Mouse (Mus musculus) lung, embryonic 14.5 days (tissue): ENCODE data around the gene Cx3cr1. TPM values are rescaled to one million over a fixed set of nuclear protein-coding genes. Genes with fewer than 3 reads are reported as not detected.

Experiments
- ATAC-seq: fragments of 200-750 bp; cut with Nextera tagmentation; 2 replicates; pipeline ENCODE4 v1.8.0; 2017; ENCODE audit warnings: mild to moderate bottlenecking, moderate TSS enrichment, moderate library complexity; ENCODE audit not compliant: insufficient read depth
- DNase-seq: peaks from one replicate; pipeline ENCODE4 v3.0.0-alpha.2; 2015
- H3K27ac ChIP-seq: fragments of 300-500 bp; sonication (generic); 2 replicates; pipeline ENCODE4 v1.5.1; 2014; ENCODE audit warnings: low read depth, mild to moderate bottlenecking, moderate library complexity
- H3K27me3 ChIP-seq: fragments of 300-500 bp; sonication (generic); 2 replicates; pipeline ENCODE4 v1.6.1; 2014; ENCODE audit warnings: low read length, control low read depth; ENCODE audit not compliant: insufficient read depth
- H3K36me3 ChIP-seq: fragments of 300-500 bp; sonication (generic); 2 replicates; pipeline ENCODE4 v1.6.1; 2014; ENCODE audit warnings: control low read depth; ENCODE audit not compliant: insufficient read depth
- H3K4me1 ChIP-seq: fragments of 300-500 bp; sonication (generic); 2 replicates; pipeline ENCODE4 v1.6.1; 2014; ENCODE audit warnings: antibody characterized with exemption, control low read depth; ENCODE audit not compliant: insufficient read depth
- H3K4me2 ChIP-seq: fragments of 300-500 bp; sonication (generic); 2 replicates; pipeline ENCODE4 v1.6.1; 2014; ENCODE audit warnings: mild to moderate bottlenecking
- H3K4me3 ChIP-seq: fragments of 300-500 bp; sonication (generic); 2 replicates; pipeline ENCODE4 v1.5.1; 2014; ENCODE audit warnings: low read depth, low read length
- H3K9ac ChIP-seq: fragments of 300-500 bp; sonication (generic); 2 replicates; pipeline ENCODE4 v1.6.1; 2014
- H3K9me3 ChIP-seq: fragments of 300-500 bp; sonication (generic); 2 replicates; pipeline ENCODE4 v1.6.1; 2016; ENCODE audit warnings: low read depth, low read length, control low read depth
- CTCF ChIP-seq: IDR thresholded peaks from 2 replicates; pipeline ENCODE4 v1.5.1; 2016; ENCODE audit warnings: antibody characterized with exemption, low read depth
- WGBS: fragments of 180-500 bp; shearing (Covaris S2); extraction: QIAGEN DNeasy Blood & Tissue Kit; methylation state at CpG from one replicate; pipeline ENCODE4 v1.1.7; 2014; 5-methylcytosine and 5-hydroxymethylcytosine counted together
- polyA plus RNA-seq: library from polyadenylated mRNA; unstranded; fragments of >200 nt; fragmentation: Nextera tagmentation; extraction: Ambion mirVana; gene quantifications from 2 replicates; pipeline ENCODE4 v1.2.1, GENCODE M21; 2014

Gene Cx3cr1
- polyA plus RNA-seq, 1 experiment from 2014 or later: 9.7 TPM

- no peaks in the 10 kb centered on the region for H3K36me3 ChIP-seq
- no peak for DNase-seq
- no peak overlapping the region for H3K4me3 ChIP-seq
- no peak overlapping the region for H3K4me2 ChIP-seq
- H3K4me1 ChIP-seq: no peaks in the 10 kb centered on the region
- no peaks in the 10 kb centered on the region for H3K27me3 ChIP-seq
- 67% methylated on average over 10 of the region's 10 CpGs for WGBS
- no peak for ATAC-seq
- no peak overlapping the region for H3K9ac ChIP-seq
- peak; percentile 43 for TF ChIP-seq CTCF
- no peak overlapping the region for H3K27ac ChIP-seq
- no peaks in the 10 kb centered on the region for H3K9me3 ChIP-seq
These were observed 217.2 kb downstream of the Cx3cr1 start for GRCm38 (mm10) chr9:119852347-119853030.

Other genes with a start within 250 kb of the Cx3cr1 start
- 0.04 TPM in 1 of 2 replicates, not detected in the other for gene Scn11a, start 244.4 kb downstream of the Cx3cr1 start, polyA plus RNA-seq
- gene Wdr48, start 175.0 kb downstream of the Cx3cr1 start, polyA plus RNA-seq: 50.9 and 51.1 TPM in 2 replicates
- 30.0 and 30.8 TPM in 2 replicates for gene Gorasp1, start 132.3 kb downstream of the Cx3cr1 start, polyA plus RNA-seq
- 0.16 and 0.28 TPM in 2 replicates for gene Ttc21a, start 132.3 kb downstream of the Cx3cr1 start, polyA plus RNA-seq
- 2.2 and 2.7 TPM in 2 replicates for gene Csrnp1, start 85.2 kb downstream of the Cx3cr1 start, polyA plus RNA-seq
- 0.07 and 0.87 TPM in 2 replicates for gene Xirp1, start 46.3 kb downstream of the Cx3cr1 start, polyA plus RNA-seq
- 0.16 TPM in 1 of 2 replicates, not detected in the other for gene Ccr8, start 22.2 kb upstream of the Cx3cr1 start, polyA plus RNA-seq
- gene Slc25a38, start 40.5 kb upstream of the Cx3cr1 start, polyA plus RNA-seq: 26.9 and 31.4 TPM in 2 replicates
- gene Rpsa, start 57.8 kb upstream of the Cx3cr1 start, polyA plus RNA-seq: 2,022 and 2,170 TPM in 2 replicates
- not detected in 2 replicates for gene Mobp, start 79.8 kb upstream of the Cx3cr1 start, polyA plus RNA-seq
- gene Myrip, start 231.6 kb upstream of the Cx3cr1 start, polyA plus RNA-seq: 0.09 and 0.18 TPM in 2 replicates